Mouse (Mus musculus) mouse embryonic stem cell (cell line): ENCODE data around the gene Fgd6.

Source experiments
- in situ Hi-C, 2 experiments: fragments of 300-500 bp; cut with MboI; formaldehyde crosslinking; loops; 1 replicate in 1 of 2; 3 replicates in 1 of 2; pipeline ENCODE4 v1.14.3; 2019 to 2020; ENCODE audit warnings: low sequenced_read_pairs in 2 of 2, low pct_unique_long_range_greater_than_20kb in 1 of 2, mixed read lengths in 1 of 2; ENCODE audit not compliant: unreplicated experiment in 1 of 2

Fgd6 gene

DNA sequence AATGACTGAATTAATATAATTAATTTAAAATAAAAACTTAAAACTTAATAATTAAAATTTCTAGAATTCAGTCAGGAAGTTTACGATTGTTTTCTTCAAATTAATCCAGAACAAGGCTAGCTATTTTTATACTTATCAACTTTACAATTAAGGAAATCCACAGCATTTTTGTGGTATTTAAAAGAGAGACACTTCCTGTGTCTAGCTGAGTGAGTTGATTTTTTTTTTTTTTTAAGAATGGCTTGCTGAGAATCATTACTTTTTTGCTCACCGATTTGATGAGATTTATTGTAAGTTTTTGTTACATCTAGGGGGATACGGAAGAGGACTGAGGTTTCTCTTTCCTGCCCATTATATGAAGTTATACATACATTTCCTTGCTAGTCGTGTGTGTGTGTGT is 1.8 kb downstream of the Fgd6 start:
- in situ Hi-C loops: no loop called here

DNA sequence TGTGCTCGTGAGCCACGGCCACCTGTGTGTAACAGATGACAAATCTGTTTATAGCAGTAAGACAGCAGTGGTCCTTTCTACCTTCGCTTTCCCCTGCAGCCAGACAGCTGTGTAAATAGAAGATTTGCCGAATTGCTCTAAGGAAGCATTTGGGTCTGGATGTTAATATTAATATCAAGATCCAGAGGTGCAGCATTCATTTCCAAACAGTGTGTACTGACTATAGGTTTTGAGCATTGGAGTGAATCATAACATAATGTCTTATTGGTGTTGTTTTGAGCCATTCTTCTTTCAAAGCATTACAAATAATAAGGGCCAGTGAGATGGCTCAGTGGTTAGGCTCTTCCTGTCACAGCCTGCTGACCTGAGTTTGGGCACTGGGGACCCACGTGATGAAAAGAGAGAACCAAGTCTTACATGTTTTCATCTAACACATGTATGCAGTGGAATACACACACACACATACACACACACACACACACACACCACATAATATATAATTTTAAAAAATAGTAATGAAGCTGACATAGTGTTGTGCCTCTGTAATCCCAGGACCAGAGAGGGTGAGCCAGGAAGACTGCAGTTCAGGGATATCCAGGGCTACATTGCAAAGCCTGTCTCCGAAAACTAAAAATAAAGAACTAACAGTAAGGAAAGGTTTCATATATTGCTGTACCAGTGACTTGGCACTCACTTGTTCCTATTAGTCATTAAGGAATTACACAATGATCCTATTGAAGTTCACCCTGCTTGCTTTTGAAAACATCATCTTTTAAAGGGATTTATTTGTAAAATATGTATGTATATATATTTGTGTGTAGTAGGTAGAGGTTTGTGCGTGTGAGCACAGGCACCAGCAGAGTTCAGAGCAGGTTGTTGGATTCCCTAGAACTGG is 2.8 kb downstream of the Fgd6 start:
- in situ Hi-C loops: no loop called here

DNA sequence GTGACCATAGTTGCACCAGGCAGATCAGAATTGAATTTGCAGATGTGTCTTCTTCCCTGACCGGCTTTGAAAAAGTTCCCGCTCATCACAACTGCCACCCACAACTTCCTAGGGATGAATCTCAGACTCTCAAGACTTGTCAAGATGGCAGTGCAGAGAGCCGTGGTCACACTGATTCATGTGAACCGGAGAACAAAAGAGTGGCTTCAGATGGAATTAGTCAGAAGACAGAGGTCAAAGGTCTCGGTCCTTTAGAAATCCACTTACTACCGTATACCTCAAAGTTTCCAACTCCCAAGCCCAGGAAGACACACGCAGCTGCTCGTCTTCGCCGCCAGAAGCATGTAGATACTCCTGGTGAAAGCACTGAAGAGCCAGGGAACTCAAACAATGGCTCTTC is 8.1 kb downstream of the Fgd6 start:
- in situ Hi-C loops: no loop called here

DNA sequence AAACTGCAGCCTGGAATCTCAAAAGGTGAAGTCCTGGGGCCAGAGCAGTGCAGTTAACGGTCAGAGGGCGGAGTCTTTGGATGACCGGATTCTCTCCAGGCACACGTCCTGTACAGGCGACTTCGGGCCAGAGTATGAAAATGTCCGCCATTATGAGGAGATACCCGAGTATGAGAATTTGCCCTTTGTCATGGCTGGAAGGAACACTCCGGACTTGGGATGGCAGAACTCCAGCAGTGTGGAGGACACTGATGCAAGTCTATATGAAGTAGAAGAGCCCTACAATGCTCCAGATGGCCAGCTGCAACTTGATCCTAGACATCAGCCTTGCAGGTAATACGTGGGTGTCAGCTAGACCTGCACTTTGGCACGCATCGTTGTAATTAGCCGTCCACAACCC is 9.5 kb downstream of the Fgd6 start:
- in situ Hi-C loops: no loop called here

DNA sequence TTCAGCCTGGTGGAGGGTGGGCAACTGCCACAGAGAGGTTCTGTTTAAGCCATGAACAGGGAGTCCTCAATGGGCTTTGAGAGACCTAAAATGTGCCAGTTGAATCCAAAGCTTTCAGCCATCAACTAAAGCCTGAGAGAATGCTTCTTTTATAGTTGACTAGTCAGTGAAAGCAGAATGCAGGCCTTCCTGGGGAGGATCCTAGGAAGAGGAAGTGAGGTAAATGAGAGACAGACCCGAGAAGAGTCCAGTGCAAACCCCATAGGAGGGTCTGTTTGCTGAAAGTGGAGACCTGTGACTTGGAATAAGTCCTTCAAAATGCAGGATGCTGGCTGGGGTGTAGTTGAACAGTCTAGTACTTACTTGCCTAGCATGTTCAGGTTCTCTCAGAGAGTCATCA is 11.2 kb downstream of the Fgd6 start:
- in situ Hi-C loops: no loop called here

DNA sequence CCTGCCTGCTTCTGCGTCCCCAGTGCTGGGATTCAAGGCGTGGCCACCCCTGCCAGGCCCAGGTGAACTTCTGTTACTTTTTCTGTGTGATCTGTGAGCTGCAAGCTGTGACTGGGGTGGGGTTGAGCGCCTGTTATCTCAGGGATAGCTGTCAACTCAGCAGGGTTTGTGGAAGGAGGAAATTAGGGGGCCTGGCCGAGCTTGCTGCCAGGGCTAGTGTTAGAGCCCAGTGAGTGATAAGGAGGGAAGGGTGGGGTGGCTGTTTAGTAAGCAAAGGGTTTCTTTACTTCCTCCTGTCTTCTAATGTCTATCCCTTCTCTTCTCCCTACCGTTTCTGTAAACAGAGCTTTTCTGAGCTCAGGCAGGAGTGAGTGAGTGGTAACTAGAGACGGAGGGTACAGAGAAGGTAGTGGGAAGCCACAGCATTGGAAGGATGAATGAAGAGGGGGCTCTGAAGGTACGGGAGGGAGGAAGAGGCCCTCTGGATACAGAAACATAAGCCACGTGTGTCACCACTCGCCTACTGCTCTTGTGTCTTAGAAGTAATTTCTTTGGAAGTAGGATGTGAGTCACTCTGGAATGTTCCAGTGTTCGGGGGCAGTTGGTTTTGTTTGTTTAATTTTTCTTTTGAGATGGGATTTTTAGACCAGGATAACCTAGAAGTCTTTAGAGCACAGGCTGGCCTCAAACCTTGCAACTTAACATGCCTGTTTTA is 12.2 kb downstream of the Fgd6 start:
- in situ Hi-C loops: no loop called here

DNA sequence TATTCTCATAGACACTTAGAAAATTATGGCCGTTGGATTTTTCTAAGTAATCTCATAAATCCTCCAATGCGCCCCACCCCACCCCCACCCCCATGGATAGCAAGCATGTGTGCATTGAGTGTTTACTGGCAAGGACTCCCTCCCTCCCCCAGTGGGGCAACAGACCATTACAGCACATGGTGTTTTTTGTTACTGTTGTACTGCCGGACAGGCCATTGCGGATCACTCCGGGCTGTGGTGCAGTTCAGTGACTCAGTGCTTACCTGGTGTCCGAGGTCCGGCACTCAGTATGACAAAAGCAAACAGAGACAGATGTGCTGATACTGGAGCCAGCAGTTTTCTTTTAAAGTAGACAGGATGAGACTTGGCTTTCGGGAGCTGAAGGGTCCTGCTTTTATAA is 13.3 kb downstream of the Fgd6 start:
- in situ Hi-C loops: no loop called here

DNA sequence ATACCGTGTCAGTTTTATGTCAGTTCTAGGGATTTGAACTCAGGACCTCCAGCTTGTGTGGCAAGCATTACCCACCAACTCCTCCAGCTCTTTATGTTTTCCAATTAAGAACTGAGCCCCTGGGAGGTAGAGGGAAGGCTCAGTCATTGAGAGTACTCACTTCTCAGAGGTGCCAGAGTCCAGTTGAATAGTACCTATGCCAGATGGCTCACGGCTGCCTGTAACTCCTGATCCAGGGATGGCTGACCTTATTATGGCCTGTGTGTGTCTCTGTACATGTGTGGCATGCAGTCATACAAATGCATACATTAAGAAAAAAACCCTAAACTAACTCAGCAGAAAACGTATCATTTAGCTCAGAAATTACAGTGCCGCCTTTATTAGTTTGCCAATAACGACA is 14.9 kb downstream of the Fgd6 start:
- in situ Hi-C loops: no loop called here

DNA sequence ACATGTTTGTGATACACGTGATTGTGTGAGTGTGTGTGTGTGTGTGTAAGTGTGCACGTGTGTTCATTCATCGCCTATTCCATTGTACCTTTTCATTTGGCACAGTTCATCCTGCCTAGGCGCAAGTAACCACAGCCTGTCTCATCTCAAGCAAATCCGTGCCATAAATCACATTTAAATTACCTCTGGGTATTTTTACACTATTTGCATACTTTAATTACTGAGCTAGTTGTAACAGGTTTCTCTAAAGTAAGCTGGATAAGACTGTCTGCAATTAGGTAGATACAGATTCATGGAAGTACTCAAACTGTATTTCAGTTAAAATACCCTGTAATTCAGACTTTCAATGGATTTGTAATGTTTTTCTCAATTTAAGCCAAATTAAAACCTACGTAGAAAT is 20.7 kb downstream of the Fgd6 start:
- in situ Hi-C loops: no loop called here

DNA sequence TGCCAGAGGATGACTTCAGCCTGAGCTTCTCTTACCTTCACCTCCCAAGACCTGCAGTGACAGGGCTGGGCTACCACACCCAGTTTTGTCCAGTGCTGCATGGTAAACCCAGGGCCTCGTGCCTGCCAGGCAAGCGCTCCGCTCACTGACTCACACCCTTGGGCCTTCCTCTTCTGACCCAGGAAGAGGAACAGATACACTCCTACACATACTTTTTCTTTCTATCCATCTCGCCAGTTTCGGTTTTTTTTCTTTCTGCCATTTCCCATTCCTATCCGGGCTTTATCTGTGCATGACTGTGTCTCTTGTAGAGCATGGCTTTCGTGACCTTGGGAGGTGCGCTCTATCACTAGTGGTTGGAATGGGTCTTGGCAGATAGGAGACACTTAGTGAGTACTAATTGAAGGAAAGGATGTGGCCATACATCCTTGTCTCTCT is 23.8 kb downstream of the Fgd6 start:
- in situ Hi-C loops: no loop called here

DNA sequence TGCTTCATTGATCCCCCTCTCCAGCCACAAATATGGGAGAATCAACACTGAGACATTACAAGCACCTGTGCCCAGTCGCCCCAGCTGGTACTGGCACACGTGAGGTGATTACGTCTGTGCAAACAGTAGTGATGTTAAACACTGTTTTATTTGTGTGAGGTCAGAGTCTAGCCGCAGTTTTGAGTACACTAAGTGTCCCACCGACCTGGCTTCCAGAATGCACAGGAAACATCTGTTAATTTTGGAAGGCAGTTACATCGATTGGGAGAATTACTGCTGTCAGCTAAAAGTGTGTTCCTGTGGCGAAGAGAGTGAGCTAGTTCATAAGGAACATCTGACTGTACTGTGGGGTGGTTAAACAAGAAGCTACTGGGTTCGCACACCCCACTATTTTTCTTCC is 24.4 kb downstream of the Fgd6 start:
- in situ Hi-C loops: no loop called here

DNA sequence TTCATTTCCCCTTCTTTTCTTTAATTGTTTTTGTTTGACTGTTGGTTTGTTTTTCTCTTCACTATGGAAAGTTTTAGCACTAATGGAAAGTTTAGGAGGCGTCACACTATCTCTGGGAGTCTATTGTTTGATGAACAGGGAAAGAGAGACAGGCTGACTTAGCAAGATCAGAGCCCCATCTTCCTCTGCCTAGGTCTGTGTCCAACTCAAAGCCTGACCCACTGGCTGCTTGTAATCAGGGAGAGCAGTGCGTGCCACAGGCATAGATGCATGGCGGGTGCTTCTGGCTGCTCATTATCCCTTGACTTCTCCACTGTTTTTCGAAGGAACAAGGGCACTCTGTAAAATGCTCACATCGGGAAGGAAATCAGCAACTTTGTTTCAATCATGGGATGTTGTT is 26.6 kb downstream of the Fgd6 start:
- in situ Hi-C loops: no loop called here

DNA sequence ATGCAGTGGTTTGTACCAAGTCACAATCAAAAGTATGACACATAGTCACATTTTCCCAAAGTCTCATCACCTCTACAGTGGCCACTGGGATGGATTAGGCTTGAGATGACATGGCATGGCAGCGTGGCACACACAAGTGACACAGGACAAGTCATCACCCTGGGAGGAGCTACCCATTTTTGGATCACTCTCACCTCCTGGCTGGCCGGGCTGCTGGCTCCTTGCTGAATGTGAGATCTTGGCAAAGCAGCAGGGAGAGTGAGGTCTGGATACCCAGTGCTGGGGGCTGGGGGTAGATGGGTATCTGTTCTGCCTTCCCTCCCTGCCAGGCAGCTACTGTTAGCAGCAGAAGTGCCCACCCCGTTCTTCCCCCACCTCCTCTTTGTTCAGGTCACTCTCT is 31.1 kb downstream of the Fgd6 start:
- in situ Hi-C loops: no loop called here

DNA sequence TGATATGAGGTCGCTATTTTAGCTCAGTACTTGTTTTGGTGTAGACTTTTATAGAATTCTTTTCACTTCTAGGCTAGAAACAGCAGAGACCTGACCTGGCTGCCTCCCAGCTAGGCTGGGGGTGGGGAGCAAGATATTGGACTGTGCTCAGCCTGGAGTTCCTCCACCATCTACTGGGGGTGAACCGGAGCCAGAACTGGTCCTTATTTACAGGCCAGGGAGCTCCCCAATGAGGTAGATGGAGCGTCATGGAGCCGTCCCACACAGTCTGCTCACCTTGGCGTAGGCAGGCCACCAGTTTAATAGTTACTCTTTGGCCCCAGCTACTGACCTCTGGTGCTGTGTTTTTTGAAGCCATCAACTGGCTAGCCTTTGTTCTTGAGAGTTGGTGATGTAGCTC is 32.9 kb downstream of the Fgd6 start:
- in situ Hi-C loops: no loop called here

DNA sequence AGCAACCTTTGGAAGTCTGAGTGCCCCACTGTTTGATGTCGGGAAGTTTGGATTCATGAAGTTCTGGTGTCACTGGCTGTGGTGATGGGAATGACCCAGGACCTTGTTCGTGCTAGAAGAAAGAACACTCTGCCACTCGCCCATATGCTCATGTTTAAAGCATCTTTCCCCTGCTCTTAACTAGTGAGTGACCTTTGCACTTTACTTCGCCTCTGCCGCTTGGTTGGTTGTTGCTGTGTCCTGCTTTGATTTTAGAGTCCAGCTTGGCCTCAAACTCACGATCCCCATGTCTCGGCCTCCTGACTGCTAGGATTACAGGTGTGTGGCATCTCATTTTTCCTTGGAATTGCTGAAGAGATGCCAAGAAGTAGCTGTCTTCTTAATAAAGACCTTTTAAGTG is 35.8 kb downstream of the Fgd6 start:
- in situ Hi-C loops: no loop called here

DNA sequence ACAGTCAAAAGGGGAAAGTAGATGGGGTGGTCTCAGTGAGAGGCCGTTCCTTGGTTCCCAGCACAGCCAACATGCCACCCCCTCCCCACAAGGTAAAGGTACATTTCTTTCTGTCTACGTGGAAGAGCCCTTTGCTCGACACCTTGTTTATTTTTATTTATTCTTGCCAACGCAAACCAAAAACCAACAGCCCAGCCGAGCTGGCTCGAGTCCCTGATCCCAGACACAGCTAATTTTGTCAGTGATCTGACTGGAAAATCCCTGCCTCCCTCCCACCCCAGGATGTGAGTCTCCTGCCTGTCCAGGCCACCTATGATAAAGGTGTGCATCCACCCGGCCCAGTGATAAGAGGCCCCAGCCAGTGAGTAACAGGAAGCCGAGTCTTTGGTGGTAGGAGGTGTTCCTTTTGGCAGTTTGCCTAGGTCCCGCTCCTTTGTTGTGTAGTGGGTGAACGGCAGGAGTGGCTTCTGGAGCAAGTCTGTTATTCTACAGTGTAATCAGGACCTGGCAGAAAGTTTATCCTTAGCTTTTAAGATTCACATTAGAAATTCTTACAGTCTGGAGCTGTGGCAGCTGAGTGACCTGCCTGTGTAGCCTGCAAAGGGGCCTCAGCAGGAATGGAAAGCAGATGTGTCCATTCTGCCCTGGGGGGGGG is 36.6 kb downstream of the Fgd6 start:
- in situ Hi-C loops: no loop called here

DNA sequence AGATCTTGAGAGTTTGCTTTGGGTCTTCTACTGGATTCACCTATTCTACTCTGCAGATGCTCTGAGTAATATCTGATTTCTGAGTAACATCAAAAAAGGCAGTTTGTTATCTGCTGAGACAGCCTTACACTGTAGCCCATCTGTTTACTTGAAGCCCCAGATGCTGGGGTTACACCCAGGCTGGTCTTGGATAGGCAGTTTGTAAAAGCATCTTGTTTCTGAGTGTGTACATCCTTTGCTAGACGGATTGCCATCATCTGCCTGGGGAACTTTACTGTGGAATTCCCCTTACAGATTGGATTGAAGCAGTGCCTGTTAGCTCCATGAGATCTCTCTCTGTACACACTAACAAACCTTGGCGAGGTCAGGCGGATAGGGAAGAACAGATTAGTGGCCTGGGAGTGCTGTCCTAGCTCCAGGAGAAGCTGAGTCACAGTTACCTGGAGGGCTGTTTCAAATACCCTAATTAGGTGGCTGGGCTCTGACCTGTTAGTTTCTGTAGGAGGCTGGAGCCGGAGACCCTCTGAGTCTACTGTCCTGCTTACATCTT is 37.2 kb downstream of the Fgd6 start:
- in situ Hi-C loops: no loop called here

DNA sequence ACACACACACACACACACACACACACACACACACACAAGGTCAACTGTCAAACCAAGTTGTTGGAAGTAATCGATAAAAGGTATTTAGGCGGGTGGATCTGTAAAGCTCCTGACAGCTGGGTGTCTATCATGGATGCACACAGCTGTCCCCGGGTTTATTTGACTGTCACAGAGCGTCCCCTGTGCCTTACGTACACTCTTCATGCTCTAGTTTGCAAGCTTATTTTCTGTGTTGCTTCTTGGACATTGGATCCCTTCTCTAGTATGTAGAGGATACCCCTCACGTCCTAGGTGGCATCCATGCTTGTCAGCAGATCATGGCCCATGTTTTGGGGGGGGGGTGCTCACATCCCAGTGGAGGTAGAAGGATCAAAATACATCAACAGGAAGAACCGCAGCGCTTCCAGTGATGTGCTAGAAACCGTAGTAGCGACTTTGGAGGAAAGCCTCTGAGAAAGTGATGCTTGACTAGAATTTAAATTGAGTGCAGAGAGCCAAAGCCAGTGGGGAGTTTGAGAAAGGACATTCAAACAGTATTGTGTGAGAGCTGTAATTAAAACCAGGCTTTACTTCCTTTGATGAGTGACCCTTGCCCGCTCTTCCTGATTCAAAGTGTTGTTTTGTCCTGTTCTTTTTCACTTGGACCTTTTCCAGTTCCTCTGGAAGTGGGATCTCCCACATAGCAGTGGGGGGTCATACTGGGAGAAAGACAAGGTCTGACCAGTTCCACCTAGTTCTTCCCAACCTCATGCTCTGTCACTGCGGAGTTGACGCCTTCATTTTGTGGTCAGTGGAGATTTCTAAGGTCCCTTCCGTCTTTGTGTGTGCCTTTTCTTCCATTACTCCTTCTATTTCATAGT is 41.4 kb downstream of the Fgd6 start:
- in situ Hi-C loops: no loop called here
